Mouse (Mus musculus) cortical plate, adult 2 months (tissue): ENCODE results near the gene Wdr59. TPM values are rescaled to one million over a fixed set of nuclear protein-coding genes. Genes with fewer than 3 reads are reported as not detected.

Experiments used
- H3K27ac ChIP-seq: fragments of 200-500 bp; 2 replicates; pipeline ENCODE4 v1.5.1; 2012; ENCODE audit warnings: low read length, control low read depth, inconsistent platforms; ENCODE audit not compliant: insufficient read depth
- H3K4me1 ChIP-seq: fragments of 200-500 bp; 2 replicates; pipeline ENCODE4 v1.6.1; 2011; ENCODE audit warnings: low read length; ENCODE audit not compliant: control insufficient read depth, insufficient read depth
- H3K4me3 ChIP-seq: fragments of 200-500 bp; 2 replicates; pipeline ENCODE4 v1.5.1; 2011; ENCODE audit warnings: mild to moderate bottlenecking, low read length, control low read depth; ENCODE audit not compliant: insufficient read depth
- CTCF ChIP-seq: fragments of 200-500 bp; IDR thresholded peaks from 2 replicates; pipeline ENCODE4 v1.5.1; 2011; ENCODE audit warnings: mild to moderate bottlenecking, control low read depth, low read length; ENCODE audit not compliant: insufficient read depth; ENCODE audit errors: extremely low read depth
- POLR2A ChIP-seq: fragments of 200-500 bp; IDR thresholded peaks from 2 replicates; pipeline ENCODE4 v1.6.1; 2011; ENCODE audit warnings: mild to moderate bottlenecking, low read length, control low read depth; ENCODE audit not compliant: insufficient read depth; ENCODE audit errors: extremely low read depth
- polyA plus RNA-seq: library from polyadenylated mRNA; depleted of rRNA; stranded (reverse); fragments of >200 nt; gene quantifications from 2 replicates; pipeline ENCODE4 v1.2.3, GENCODE M21; 2012

Wdr59 gene
- polyA plus RNA-seq, 1 experiment: 14.6 TPM

DNA sequence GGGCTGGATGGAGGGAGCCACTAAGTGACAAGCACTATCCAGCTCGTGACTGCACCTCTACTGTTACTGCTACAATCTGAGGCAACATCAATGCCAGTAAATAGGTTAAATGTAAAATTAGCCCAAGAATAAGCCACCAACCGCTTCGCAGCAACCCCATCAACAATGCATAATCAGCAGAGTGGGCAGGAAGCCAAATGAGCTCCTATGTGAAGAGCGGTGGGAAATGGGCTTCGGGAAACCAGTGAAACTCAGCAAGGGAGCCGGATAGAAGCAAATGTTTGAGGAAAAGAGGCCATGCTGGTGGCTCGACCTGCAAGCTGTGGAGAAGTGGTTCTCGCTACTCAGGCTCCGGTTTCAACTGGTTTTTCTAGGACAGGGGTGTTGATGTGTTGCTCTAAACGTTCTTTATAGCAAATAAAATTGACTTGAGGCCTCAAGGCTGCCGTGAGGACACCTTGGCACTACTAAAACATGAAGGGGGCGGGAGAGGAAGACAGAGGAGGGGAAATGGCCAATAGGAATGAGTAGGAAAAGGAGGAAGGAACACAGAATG is 50.3 kb downstream of the Wdr59 start:
- H3K4me3 ChIP-seq: no peak overlapping the region
- H3K27ac ChIP-seq: no peak overlapping the region
- TF ChIP-seq POLR2A (no peak), CTCF (no peak)
- H3K4me1 ChIP-seq: peaks cover 2% of the 10 kb centered on the region; the same call in 1 of the 2 replicates

DNA sequence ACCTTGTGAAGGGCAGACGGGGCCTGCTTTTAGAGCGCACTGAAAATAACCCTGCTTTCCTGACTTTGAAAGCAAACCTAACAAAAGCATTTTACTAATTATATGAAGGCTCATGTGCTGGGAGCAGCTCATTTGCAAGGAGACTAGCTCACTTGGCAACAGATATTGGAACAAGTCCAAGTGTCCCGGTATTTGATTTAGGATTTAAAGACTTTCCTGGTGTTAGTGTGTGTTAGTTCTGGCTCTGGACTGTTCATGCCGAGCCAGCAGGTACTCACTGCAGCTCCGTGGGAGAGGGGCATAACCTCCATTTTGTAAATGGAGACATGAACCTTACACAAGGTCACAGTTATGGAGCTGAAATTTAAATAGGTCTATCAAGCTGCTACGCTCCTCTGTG is 52.9 kb downstream of the Wdr59 start:
- H3K4me3 ChIP-seq: no peak overlapping the region
- H3K4me1 ChIP-seq: peaks cover 2% of the 10 kb centered on the region; the same call in 1 of the 2 replicates
- TF ChIP-seq POLR2A: no peak
- no peak for TF ChIP-seq CTCF
- H3K27ac ChIP-seq: no peak overlapping the region

DNA sequence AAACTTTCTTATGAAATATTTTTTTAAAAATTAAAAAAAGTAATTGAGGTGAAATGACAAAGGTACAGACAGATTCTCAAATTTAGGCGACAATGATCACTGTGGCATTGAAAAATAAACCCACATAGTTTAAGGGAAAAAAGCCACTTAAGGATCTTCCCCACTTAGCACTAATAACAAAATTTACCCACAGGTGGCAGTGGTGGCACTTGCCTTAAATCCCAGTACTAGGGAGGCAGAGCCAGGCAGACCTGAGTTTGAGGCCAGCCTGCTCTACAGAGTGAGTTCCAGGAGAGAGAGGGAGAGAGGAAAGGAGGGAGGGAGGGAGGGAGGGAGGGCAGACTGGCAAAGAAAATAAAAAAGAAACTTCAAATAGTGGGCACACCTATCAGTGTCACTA is 56.6 kb downstream of the Wdr59 start:
- no peak overlapping the region for H3K4me3 ChIP-seq
- H3K4me1 ChIP-seq: peaks cover 2% of the 10 kb centered on the region; the same call in 1 of the 2 replicates
- TF ChIP-seq CTCF (0 out of 2 replicates have a peak, but pooled peaks have one; percentile 5), POLR2A (no peak)
- H3K27ac ChIP-seq: no peak overlapping the region

DNA sequence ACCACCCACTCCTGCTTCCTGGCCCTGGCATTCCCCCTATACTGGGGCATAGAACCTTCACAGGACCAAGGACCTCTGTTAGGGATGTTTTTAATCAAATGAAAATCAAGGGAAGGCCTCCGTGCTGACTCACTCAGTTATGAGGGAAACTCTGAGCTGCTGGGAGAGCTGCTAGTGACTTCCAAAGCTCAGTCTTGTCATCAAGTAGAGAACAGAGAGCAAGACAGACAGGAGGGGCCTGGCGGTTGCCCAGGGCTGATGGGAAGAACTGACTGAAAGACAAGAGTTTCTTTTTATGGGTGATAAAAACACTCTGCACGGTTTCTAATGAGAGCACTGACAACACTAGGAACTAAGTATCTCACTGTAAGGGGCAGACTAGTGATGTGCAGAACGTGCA is 57.4 kb downstream of the Wdr59 start:
- Histone ChIP-seq H3K4me1 (peaks cover 2% of the 10 kb centered on the region; the same call in 1 of the 2 replicates), H3K27ac (no peak overlapping the region), H3K4me3 (no peak overlapping the region)
- TF ChIP-seq CTCF (no peak), POLR2A (no peak)

DNA sequence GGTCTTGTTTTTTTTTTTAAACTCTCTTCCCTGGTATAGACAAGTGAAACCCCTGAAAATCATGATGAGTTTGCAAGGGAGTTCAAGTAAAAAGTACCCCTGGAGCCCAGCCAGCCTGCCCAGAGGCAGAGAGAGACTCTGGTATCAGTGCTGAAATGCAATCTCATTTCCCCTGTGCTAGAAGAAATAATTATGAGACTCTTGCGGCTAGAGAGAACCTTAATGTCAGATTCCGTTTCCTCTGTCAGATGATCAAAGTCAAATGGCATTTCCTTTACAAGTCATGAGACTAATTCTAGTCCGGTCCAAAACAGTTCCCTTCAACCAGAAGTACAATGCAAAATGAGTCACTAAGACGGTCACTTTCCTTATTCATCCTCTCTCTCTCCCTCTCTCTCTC is 72.2 kb downstream of the Wdr59 start:
- Histone ChIP-seq H3K27ac (no peak overlapping the region), H3K4me1 (no peaks in the 10 kb centered on the region), H3K4me3 (no peak overlapping the region)
- no peak for TF ChIP-seq CTCF
- TF ChIP-seq POLR2A: no peak

DNA sequence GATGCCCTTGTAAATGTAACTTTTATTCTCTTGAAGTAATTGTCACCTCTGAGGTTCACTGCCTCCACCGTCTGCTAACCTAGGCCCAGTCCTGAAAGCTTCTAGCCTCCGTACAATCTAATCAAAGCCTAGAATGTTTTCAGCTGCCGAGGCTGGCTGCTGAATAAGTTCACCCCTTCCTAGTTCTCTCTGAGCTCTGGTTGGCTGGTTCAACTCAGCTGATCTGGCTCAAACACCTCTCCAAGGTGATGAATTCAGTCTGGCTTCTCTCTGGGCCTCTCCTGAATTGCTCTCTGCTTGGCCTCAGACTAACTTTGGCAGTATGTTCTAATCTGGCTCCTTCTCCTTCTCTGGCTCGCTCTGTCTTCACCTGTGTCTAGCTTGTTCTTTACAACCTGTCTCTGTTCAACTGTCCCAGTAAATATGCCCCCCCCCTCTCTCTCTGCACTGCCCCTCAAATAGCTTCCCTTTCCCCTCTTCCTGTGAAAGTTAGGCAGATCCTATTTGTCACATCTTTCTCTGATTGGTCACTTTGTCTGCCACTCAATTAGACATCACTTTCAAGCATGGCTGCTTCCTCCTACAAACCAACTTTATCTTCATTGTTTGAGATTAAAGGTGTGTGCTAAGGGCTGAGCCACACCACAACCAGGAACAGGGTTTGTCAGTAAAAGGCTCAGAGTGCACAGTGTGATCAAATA is 75.8 kb downstream of the Wdr59 start:
- TF ChIP-seq CTCF: no peak
- no peak for TF ChIP-seq POLR2A
- no peak overlapping the region for H3K4me3 ChIP-seq
- no peak overlapping the region for H3K27ac ChIP-seq
- no peaks in the 10 kb centered on the region for H3K4me1 ChIP-seq

DNA sequence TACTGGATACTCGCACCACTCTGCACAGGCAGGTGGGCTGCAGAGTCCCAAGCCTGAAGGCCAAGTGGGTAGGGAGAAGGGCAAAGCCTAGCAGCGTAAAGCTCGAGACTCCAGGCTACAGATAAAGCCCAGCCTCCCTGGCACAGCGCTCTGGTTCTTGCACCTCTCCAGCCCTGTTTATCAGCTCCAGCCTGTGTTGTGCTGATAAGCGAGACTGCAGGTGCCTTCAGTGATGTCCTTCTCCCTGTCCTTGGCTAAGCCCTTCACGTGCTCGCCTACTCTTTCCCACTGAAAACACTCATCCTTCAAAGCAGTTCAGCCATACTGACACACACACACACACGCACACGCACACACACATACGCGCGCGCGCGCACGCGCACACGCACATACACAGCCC is 76.3 kb downstream of the Wdr59 start:
- TF ChIP-seq CTCF (no peak), POLR2A (no peak)
- H3K4me3 ChIP-seq: no peak overlapping the region
- no peak overlapping the region for H3K27ac ChIP-seq
- H3K4me1 ChIP-seq: no peaks in the 10 kb centered on the region

DNA sequence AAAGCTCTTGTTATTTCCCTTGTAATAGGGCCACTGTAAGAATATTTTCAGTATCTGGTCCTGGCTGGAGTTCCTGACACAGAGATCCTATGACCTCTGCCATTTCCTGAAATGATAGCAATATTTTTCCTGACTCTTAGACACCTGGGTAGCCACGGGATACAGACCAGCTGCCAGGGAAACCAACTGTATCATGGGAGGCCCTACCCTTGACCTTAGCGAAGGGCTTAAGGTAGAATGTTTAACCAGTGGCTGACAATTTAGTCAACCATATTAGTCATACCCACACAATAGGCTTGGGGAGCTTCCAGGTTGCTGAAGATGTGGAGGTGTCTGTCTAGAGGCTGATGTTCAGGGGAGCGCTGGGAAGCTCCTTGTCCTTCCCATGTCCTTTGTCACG is 77.6 kb downstream of the Wdr59 start:
- no peaks in the 10 kb centered on the region for H3K4me1 ChIP-seq
- H3K4me3 ChIP-seq: no peak overlapping the region
- TF ChIP-seq CTCF (no peak), POLR2A (no peak)
- H3K27ac ChIP-seq: no peak overlapping the region

DNA sequence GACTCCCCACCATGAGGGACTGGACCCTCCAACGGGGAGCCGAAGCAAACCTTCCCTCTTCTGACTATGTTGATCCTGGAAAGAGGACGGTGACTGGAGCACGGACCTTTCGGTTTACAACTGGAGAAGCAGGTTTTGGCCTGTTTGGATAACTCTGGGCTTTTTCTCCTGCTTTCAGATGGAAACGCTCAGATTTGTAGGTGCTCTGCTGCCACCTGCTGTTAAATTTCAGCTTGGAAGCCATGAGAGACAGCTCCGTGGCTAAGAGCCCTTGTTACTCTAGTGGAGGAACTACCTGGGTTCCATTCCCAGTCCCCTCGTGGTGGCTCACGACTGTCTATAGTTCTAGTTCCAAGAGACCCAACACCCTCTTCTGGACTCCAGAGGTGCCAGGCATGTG is 82.7 kb downstream of the Wdr59 start:
- TF ChIP-seq CTCF: peak; percentile 82
- TF ChIP-seq POLR2A: no peak
- no peaks in the 10 kb centered on the region for H3K4me1 ChIP-seq
- no peak overlapping the region for H3K27ac ChIP-seq
- H3K4me3 ChIP-seq: no peak overlapping the region

DNA sequence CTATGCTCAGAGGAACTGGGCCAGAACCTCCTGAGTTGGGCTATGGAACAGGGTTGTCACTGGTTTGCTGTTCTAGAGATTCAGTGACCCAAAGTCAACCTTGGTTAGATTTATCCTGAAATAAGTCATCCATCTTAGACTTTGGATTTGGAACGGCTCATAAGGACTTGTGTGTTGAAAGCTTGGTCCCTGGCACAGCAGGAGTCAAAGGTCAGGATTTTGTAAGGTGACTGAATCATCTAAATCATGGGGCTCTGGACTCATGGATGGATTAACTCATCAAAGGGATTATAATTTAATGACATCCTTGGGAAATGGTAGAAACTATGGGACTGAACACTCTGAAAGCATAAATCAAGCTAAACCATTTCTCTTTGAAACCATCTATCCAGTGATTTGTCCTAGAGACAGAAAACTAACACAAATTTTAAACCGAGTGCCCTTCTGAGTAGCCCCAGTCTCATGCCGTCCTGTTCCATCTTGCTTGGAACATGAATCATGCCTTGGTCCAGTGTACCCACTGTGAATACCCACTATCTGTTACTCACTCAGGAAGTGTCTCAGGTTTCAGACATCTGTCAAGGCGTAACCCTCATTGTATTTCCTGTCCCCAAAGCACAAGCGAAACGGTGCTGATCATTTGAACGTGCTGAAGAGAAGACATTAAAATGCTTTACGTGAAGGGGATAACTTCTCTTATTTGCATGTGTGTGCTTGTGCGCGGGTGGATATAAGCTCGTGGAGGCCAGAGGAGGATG is 86.6 kb downstream of the Wdr59 start:
- H3K4me1 ChIP-seq: no peaks in the 10 kb centered on the region
- no peak overlapping the region for H3K27ac ChIP-seq
- H3K4me3 ChIP-seq: no peak overlapping the region
- no peak for TF ChIP-seq CTCF
- TF ChIP-seq POLR2A: no peak

DNA sequence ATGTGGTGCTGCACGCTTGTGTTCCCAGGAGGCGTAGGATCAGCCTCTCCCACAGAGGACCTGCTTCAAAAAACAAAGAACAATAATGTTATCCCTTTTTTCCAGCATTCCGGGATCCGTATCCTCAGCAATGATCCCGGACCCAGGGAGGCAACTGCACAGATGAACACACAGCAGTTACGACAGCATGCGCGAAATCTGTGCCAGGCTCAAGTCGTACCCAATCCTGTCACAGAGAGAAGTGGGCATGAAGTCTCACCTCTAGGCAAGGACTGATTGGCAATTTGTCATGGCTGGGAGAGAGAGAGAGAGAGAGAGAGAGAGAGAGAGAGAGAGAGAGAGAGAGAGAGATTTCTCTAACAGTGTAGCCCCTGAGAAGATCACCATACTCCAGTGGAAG is 97.2 kb downstream of the Wdr59 start:
- H3K27ac ChIP-seq: no peak overlapping the region
- no peak overlapping the region for H3K4me3 ChIP-seq
- no peaks in the 10 kb centered on the region for H3K4me1 ChIP-seq
- no peak for TF ChIP-seq CTCF
- no peak for TF ChIP-seq POLR2A
